Mouse (Mus musculus): ENCODE data around the gene Aff1.

Gene Aff1

GRCm38 (mm10) chr5:103829158-103829557 lies 137.0 kb downstream of the Aff1 start:
- DNase-seq (ENCODE audit: extremely low spot score, low spot score): no peak

GRCm38 (mm10) chr5:103830886-103831285 lies 138.7 kb downstream of the Aff1 start:
- no peak for DNase-seq (ENCODE audit: extremely low spot score, low spot score)

- no peak for DNase-seq (ENCODE audit: extremely low spot score, low spot score)
Measured at GRCm38 (mm10) chr5:103835471-103836147, 143.4 kb downstream of the Aff1 start.

- no peak for DNase-seq (ENCODE audit: extremely low spot score, low spot score)
Measured at GRCm38 (mm10) chr5:103836148-103836784, 144.1 kb downstream of the Aff1 start.

- DNase-seq (ENCODE audit: extremely low spot score, low spot score): no peak
Measured at GRCm38 (mm10) chr5:103838550-103839264, 146.5 kb downstream of the Aff1 start.

- no peak for DNase-seq (ENCODE audit: extremely low spot score, low spot score)
Measured at GRCm38 (mm10) chr5:103839265-103839626, 147.1 kb downstream of the Aff1 start.

- DNase-seq (ENCODE audit: extremely low spot score, low spot score): peak; percentile 55
Measured at GRCm38 (mm10) chr5:103843938-103844337, 151.8 kb downstream of the Aff1 start.

- no peak for DNase-seq (ENCODE audit: extremely low spot score, low spot score)
Measured at GRCm38 (mm10) chr5:103845418-103846153, 153.4 kb downstream of the Aff1 start.

GRCm38 (mm10) chr5:103846154-103846551 lies 154.0 kb downstream of the Aff1 start:
- no peak for DNase-seq (ENCODE audit: extremely low spot score, low spot score)

- DNase-seq (ENCODE audit: extremely low spot score, low spot score): no peak
Measured at GRCm38 (mm10) chr5:103846609-103847008, 154.4 kb downstream of the Aff1 start.

- no peak for DNase-seq (ENCODE audit: extremely low spot score, low spot score)
Measured at GRCm38 (mm10) chr5:103848546-103848945, 156.4 kb downstream of the Aff1 start.

GRCm38 (mm10) chr5:103852756-103853549 lies 160.8 kb downstream of the Aff1 start:
- no peak for DNase-seq (ENCODE audit: extremely low spot score, low spot score)

- no peak for DNase-seq (ENCODE audit: extremely low spot score, low spot score)
Measured at GRCm38 (mm10) chr5:103854041-103854806, 162.1 kb downstream of the Aff1 start.

GRCm38 (mm10) chr5:103854807-103855194 lies 162.6 kb downstream of the Aff1 start:
- DNase-seq (ENCODE audit: extremely low spot score, low spot score): no peak

- DNase-seq (ENCODE audit: extremely low spot score, low spot score): no peak
Measured at GRCm38 (mm10) chr5:103855483-103856211, 163.5 kb downstream of the Aff1 start.

GRCm38 (mm10) chr5:103856286-103857009 lies 164.3 kb downstream of the Aff1 start:
- no peak for DNase-seq (ENCODE audit: extremely low spot score, low spot score)

- DNase-seq (ENCODE audit: extremely low spot score, low spot score): no peak
Measured at GRCm38 (mm10) chr5:103857151-103857550, 165.0 kb downstream of the Aff1 start.

- DNase-seq (ENCODE audit: extremely low spot score, low spot score): no peak
Measured at GRCm38 (mm10) chr5:103860622-103861021, 168.4 kb downstream of the Aff1 start.

GRCm38 (mm10) chr5:103863759-103864158 lies 171.6 kb downstream of the Aff1 start:
- no peak for DNase-seq (ENCODE audit: extremely low spot score, low spot score)
